Mouse (Mus musculus): ENCODE data around the gene Taar7e.

GRCm38 (mm10) chr10:24085936-24086335 lies 48.5 kb downstream of the Taar7e start:
- TF ChIP-seq CTCF (IDR thresholded peaks at IDR 0.05; ENCODE audit: low read depth, low read length) = no peak
- no peak for TF ChIP-seq POLR2A (IDR thresholded peaks at IDR 0.05; ENCODE audit: borderline replicate concordance, low read depth, low read length)
